Mouse (Mus musculus) kidney, postnatal 0 days (tissue): ENCODE results near the gene Shbg. TPM values are rescaled to one million over a fixed set of nuclear protein-coding genes. Genes with fewer than 3 reads are reported as not detected.

Experiments used
- ATAC-seq: fragments of 200-750 bp; cut with Nextera tagmentation; replicated peaks from 2 replicates; pipeline ENCODE4 v1.8.0; 2017; ENCODE audit warnings: low read depth, moderate number of reproducible peaks, moderate TSS enrichment, moderate library complexity; ENCODE audit not compliant: low FRiP score
- DNase-seq: peaks from one replicate; pipeline ENCODE4 v3.0.0-alpha.2; 2016; ENCODE audit warnings: low spot score
- H3K27ac ChIP-seq: fragments of 300-500 bp; sonication (generic); 2 replicates; pipeline ENCODE4 v1.5.1; 2014; ENCODE audit warnings: mild to moderate bottlenecking
- H3K27me3 ChIP-seq: fragments of 300-500 bp; sonication (generic); 2 replicates; pipeline ENCODE4 v1.6.1; 2014; ENCODE audit warnings: low read length, mixed read lengths; ENCODE audit not compliant: insufficient read depth
- H3K36me3 ChIP-seq: fragments of 300-500 bp; sonication (generic); 2 replicates; pipeline ENCODE4 v1.6.1; 2014; ENCODE audit warnings: low read length, mixed read lengths; ENCODE audit not compliant: insufficient read depth
- H3K4me1 ChIP-seq: fragments of 300-500 bp; sonication (generic); replicated peaks from 2 replicates; pipeline ENCODE4 v1.6.1; 2014; ENCODE audit warnings: antibody characterized with exemption, low read length, mixed read lengths; ENCODE audit not compliant: insufficient read depth
- H3K4me2 ChIP-seq: fragments of 300-500 bp; sonication (generic); 2 replicates; pipeline ENCODE4 v1.6.1; 2014; ENCODE audit warnings: mild to moderate bottlenecking, low read length, moderate library complexity, mixed read lengths
- H3K4me3 ChIP-seq: fragments of 300-500 bp; sonication (generic); replicated peaks from 2 replicates; pipeline ENCODE4 v1.5.1; 2014; ENCODE audit warnings: low read depth, low read length
- H3K9ac ChIP-seq: fragments of 300-500 bp; sonication (generic); 2 replicates; pipeline ENCODE4 v1.6.1; 2014; ENCODE audit warnings: low read depth, low read length
- H3K9me3 ChIP-seq: fragments of 300-500 bp; sonication (generic); replicated peaks from 2 replicates; pipeline ENCODE4 v1.6.1; 2016; ENCODE audit warnings: low read length, inconsistent platforms, mixed read lengths
- CTCF ChIP-seq: IDR thresholded peaks from 2 replicates; pipeline ENCODE4 v1.5.1; 2016; ENCODE audit warnings: antibody characterized with exemption, low read depth, mild to moderate bottlenecking, moderate library complexity
- WGBS: fragments of 180-500 bp; shearing (Covaris S2); extraction: QIAGEN DNeasy Blood & Tissue Kit; methylation state at CpG from one replicate; pipeline ENCODE4 v1.1.7; 2014; 5-methylcytosine and 5-hydroxymethylcytosine counted together
- polyA plus RNA-seq: library from polyadenylated mRNA; unstranded; fragments of >200 nt; fragmentation: Nextera tagmentation; extraction: Ambion mirVana; gene quantifications from 2 replicates; pipeline ENCODE4 v1.2.1, GENCODE M21; 2015

Shbg gene
- polyA plus RNA-seq, 1 experiment from 2014 or later, result 0.13 TPM

- H3K27ac ChIP-seq, result peak overlapping the region; percentile 94
- peak overlapping the region; percentile 42 for H3K4me3 ChIP-seq
- peak; percentile 9; the same call in 1 of the 2 replicates for ATAC-seq
- WGBS, result 66% methylated on average over 13 of the region's 13 CpGs
- DNase-seq, result no peak
- peak overlapping the region; percentile 54 for H3K4me2 ChIP-seq
- no peaks in the 10 kb centered on the region for H3K27me3 ChIP-seq
- H3K9me3 ChIP-seq, result no peaks in the 10 kb centered on the region
- TF ChIP-seq CTCF, result no peak
- peaks cover 9% of the 10 kb centered on the region; the same call in 1 of the 2 replicates for H3K4me1 ChIP-seq
- H3K36me3 ChIP-seq, result peaks cover 38% of the 10 kb centered on the region
- H3K9ac ChIP-seq, result peak overlapping the region; percentile 31; the same call in 1 of the 2 replicates
Measured at GRCm38 (mm10) chr11:69662967-69663671, 45.4 kb upstream of the Shbg start.

GRCm38 (mm10) chr11:69662213-69662966, 44.7 kb upstream of the Shbg start, which contains the start of gene Mpdu1:
Gene Mpdu1, minus strand, starts transcription at chr11:69662642.
- peak; percentile 99 for DNase-seq
- peak within 1 kb of the TSS; percentile 54 for H3K4me2 ChIP-seq
- no peaks in the 10 kb centered on the region for H3K27me3 ChIP-seq
- H3K9me3 ChIP-seq, result no peaks in the 10 kb centered on the region
- peak within 1 kb of the TSS; percentile 94 for H3K27ac ChIP-seq
- TF ChIP-seq CTCF, result peak; percentile 54
- H3K4me3 ChIP-seq, result peak within 1 kb of the TSS; percentile 42
- H3K4me1 ChIP-seq, result peaks cover 9% of the 10 kb centered on the region; the same call in 1 of the 2 replicates
- 1% methylated on average over 48 of the region's 48 CpGs for WGBS
- ATAC-seq, result peak; percentile 92
- peak within 1 kb of the TSS; percentile 48 for H3K9ac ChIP-seq
- peaks cover 38% of the 10 kb centered on the region for H3K36me3 ChIP-seq

GRCm38 (mm10) chr11:69661221-69661881, 43.6 kb upstream of the Shbg start:
- 79% methylated on average over 3 of the region's 3 CpGs for WGBS
- peak overlapping the region; percentile 54 for H3K4me2 ChIP-seq
- no peak for ATAC-seq
- peak overlapping the region; percentile 94 for H3K27ac ChIP-seq
- H3K9ac ChIP-seq, result peak overlapping the region; percentile 48
- H3K9me3 ChIP-seq, result no peaks in the 10 kb centered on the region
- H3K4me3 ChIP-seq, result peak overlapping the region; percentile 42; the same call in 1 of the 2 replicates
- peaks cover 40% of the 10 kb centered on the region for H3K36me3 ChIP-seq
- DNase-seq, result no peak
- peaks cover 9% of the 10 kb centered on the region; the same call in 1 of the 2 replicates for H3K4me1 ChIP-seq
- H3K27me3 ChIP-seq, result no peaks in the 10 kb centered on the region
- no peak for TF ChIP-seq CTCF

GRCm38 (mm10) chr11:69657462-69657881, 39.8 kb upstream of the Shbg start:
- H3K4me2 ChIP-seq, result no peak overlapping the region
- no peak overlapping the region for H3K27ac ChIP-seq
- no peak; the same call in 1 of the 2 replicates for TF ChIP-seq CTCF
- DNase-seq (no peak), ATAC-seq (no peak)
- H3K9me3 ChIP-seq, result no peaks in the 10 kb centered on the region
- H3K9ac ChIP-seq, result no peak overlapping the region
- peaks cover 31% of the 10 kb centered on the region for H3K36me3 ChIP-seq
- WGBS, result 82% methylated on average over 15 of the region's 15 CpGs
- peaks cover 3% of the 10 kb centered on the region; the same call in 1 of the 2 replicates for H3K4me1 ChIP-seq
- no peaks in the 10 kb centered on the region for H3K27me3 ChIP-seq
- H3K4me3 ChIP-seq, result no peak overlapping the region

- Histone ChIP-seq H3K27ac (peak overlapping the region; percentile 8; the same call in 1 of the 2 replicates), H3K4me1 (peaks cover 3% of the 10 kb centered on the region; the same call in 1 of the 2 replicates), H3K9ac (no peak overlapping the region), H3K4me3 (no peak overlapping the region), H3K27me3 (no peaks in the 10 kb centered on the region), H3K9me3 (no peaks in the 10 kb centered on the region), H3K4me2 (no peak overlapping the region), H3K36me3 (peaks cover 37% of the 10 kb centered on the region)
- WGBS, result 79% methylated on average over 10 of the region's 10 CpGs
- TF ChIP-seq CTCF, result peak; percentile 88
- ATAC-seq (no peak), DNase-seq (peak; percentile 83)
Measured at GRCm38 (mm10) chr11:69656617-69657461, 39.1 kb upstream of the Shbg start.
